Mouse (Mus musculus): ENCODE measurements at regions not wholly inside any gene's neighbourhood (a gene's known extent, or its start where the extent isn't known, plus 50 kb on each side); places are given as distances from the start of the nearest gene placed in this dataset.

- DNase-seq (ENCODE audit: low spot score), result no peak
These were observed 95.3 kb upstream of the Trpm1 start for GRCm38 (mm10) chr7:64058282-64058872.

GRCm38 (mm10) chr7:64057873-64058272 lies 95.8 kb upstream of the Trpm1 start:
- peak; percentile 27 for DNase-seq (ENCODE audit: low spot score)

GRCm38 (mm10) chr7:64056498-64056897 lies 97.1 kb upstream of the Trpm1 start:
- no peak for DNase-seq (ENCODE audit: low spot score)

GRCm38 (mm10) chr7:64054996-64055395 lies 98.6 kb upstream of the Trpm1 start:
- no peak for DNase-seq (ENCODE audit: low spot score)

- no peak for DNase-seq (ENCODE audit: low spot score)
These were observed 99.9 kb upstream of the Trpm1 start for GRCm38 (mm10) chr7:64053766-64054165.

GRCm38 (mm10) chr7:64052400-64052799 lies 101.2 kb upstream of the Trpm1 start:
- DNase-seq (ENCODE audit: low spot score), result peak; percentile 55

GRCm38 (mm10) chr7:64050826-64051401 lies 102.7 kb upstream of the Trpm1 start:
- no peak for DNase-seq (ENCODE audit: low spot score)

GRCm38 (mm10) chr7:64050246-64050645 lies 103.4 kb upstream of the Trpm1 start:
- DNase-seq (ENCODE audit: low spot score), result peak; percentile 58

- DNase-seq (ENCODE audit: low spot score), result no peak
These were observed 104.3 kb upstream of the Trpm1 start for GRCm38 (mm10) chr7:64049183-64049965.

GRCm38 (mm10) chr7:64048452-64049182 lies 105.0 kb upstream of the Trpm1 start:
- peak; percentile 70 for DNase-seq (ENCODE audit: low spot score)

GRCm38 (mm10) chr7:64047831-64048230 lies 105.8 kb upstream of the Trpm1 start:
- no peak for DNase-seq (ENCODE audit: low spot score)

GRCm38 (mm10) chr7:64045292-64045691 lies 106.6 kb upstream of the Klf13 start:
- DNase-seq (ENCODE audit: low spot score), result no peak

- no peak for DNase-seq (ENCODE audit: low spot score)
These were observed 104.3 kb upstream of the Klf13 start for GRCm38 (mm10) chr7:64042978-64043377.

GRCm38 (mm10) chr7:64041303-64041702 lies 102.6 kb upstream of the Klf13 start:
- no peak for DNase-seq (ENCODE audit: low spot score)

- no peak for DNase-seq (ENCODE audit: low spot score)
These were observed 101.5 kb upstream of the Klf13 start for GRCm38 (mm10) chr7:64040026-64040737.

- DNase-seq (ENCODE audit: low spot score), result no peak
These were observed 99.1 kb upstream of the Klf13 start for GRCm38 (mm10) chr7:64037701-64038231.

- DNase-seq (ENCODE audit: low spot score), result no peak
These were observed 97.4 kb upstream of the Klf13 start for GRCm38 (mm10) chr7:64036154-64036553.

GRCm38 (mm10) chr7:64035025-64035606 lies 96.4 kb upstream of the Klf13 start:
- DNase-seq (ENCODE audit: low spot score), result no peak

- no peak for DNase-seq (ENCODE audit: low spot score)
These were observed 95.8 kb upstream of the Klf13 start for GRCm38 (mm10) chr7:64034493-64034892.

- DNase-seq (ENCODE audit: low spot score), result no peak
These were observed 94.7 kb upstream of the Klf13 start for GRCm38 (mm10) chr7:64033388-64033787.

- DNase-seq (ENCODE audit: low spot score), result no peak
These were observed 94.2 kb upstream of the Klf13 start for GRCm38 (mm10) chr7:64032921-64033354.

Measured in ovary, postnatal 36 days (tissue).